Mouse (Mus musculus): ENCODE measurements around the gene Slk.
"Not testable (repeated sequence)": the region's sequence is repeated elsewhere in the genome, so short reads cannot be mapped to it uniquely, and the experiment has no call there.

Gene Slk

DNA sequence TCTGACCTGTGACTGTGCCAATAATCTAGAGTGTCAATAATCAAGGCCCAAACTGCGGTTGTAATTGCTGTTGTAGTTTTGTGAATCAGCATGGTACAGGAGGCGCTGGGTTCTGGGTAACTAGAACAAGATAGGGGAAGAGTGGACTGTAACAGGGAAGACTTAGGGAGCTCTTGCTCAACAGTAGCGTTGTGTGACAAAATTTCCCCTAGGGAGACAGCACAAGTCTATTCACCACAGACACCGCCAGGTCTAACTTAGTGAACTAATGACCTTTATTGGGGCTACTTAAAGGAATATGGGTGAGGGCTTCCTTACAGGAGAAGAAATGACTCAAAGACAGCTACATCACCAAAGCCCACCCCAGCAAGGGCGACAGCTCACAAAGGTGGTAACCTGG is 9.4 kb upstream of the Slk start:
- no peak for DNase-seq (ENCODE audit: low read depth)

DNA sequence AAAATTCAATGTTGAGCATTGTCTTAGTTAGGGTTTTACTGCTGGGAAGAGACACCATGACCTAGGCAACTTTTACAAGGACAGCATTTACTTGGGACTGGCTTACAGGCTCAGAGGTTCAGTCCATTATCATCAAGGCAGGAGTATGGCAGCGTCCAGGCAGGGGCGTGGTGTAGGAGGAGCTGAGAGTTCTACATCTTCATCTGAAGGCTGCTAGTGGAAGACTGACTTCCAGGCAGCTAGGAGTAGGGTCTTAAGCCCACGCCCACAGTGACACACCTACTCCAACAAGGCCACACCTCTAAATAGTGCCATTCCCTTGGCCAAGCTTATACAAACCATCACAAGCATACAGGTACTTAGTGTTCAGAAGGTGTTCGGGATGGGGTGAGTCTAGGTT is 7.5 kb upstream of the Slk start:
- DNase-seq (ENCODE audit: low read depth), result not testable (repeated sequence)

DNA sequence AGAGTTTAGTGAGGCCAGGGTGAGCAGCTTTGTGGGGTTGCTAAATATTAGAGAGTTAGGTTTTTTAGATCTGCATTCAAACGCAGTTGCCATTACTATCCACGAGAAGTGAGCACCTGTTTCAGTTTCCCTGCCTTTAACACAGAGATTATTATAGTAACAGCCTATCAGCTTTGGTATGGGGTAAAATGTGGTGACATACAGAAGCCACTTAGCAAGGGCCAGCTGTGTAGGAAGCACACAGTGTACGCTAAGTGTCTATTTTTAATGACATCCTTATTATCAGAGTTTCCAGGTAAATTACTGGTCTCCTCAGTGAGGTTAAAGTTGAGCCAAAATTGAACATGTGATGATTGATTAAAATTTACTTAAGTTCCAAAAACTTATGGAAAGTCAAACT is 5.8 kb upstream of the Slk start:
- no peak for DNase-seq (ENCODE audit: low read depth)

DNA sequence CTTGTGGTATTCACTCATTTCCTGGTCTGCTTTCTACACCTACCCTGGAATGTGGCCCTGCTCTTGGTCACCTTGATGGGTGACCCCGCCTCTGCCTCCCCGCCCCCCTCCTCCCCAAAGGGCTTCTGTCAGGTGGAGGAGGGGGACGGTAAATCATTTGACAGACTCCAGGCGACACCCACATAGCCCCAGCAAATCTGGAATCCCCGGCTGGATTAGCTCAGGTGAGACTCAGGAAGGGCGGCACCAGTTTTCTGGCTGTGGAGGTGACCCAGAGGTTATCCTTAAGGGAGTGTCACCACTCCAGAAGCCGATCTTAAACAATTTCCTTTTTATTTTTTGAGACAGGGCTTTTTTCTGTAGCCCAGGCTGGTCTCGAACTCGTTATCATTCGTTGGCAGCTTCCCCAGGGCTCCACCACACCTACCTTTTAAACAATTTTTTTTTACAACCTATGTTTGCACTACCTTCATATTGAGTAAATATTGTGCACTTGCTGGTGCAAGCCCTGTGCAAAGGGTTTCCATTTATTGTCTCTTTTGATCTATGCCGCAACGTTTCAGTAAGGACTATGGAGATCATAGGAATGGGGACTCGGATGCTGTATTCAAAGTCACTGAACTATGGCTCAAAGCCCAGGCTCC is 775 bp upstream of the Slk start:
- DNase-seq (ENCODE audit: low read depth), result no peak

DNA sequence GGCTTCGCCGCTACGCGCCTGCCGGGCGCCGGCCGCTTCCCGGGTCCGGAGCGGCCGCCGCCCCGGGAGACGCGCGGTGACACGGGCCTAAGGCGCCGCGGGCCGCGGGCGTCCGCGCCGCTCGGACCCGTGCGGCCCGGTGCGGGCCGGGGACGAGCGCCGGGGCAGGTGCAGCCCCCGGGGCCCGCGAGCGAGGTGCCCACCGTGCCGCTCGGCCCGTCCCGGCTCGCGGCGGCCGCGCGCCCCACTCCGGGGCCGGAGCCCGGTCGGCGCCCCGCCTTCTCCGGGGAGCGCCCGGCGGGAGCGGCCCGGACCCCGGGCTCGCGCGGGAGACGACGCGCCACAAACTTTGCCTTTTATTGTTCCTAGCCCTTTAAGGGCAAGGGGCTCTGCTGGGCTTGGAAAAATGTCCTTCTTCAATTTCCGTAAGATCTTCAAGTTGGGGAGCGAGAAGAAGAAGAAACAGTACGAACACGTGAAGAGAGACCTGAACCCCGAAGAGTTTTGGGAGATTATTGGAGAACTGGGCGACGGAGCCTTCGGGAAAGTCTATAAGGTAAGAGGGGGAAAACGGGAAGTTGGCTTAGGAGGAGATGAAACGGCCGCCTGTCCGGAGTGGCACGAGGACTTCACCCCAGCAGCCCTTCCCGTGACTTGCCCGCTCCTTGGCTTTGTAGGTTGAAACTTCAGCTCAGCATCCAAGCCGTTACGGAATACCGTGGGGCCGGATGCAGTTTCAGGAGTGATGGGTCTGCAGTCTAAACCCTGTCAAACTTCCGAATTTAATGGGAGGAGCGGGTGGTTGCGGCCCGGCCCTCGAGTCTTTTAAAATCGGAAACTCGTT is 532 bp downstream of the Slk start:
- DNase-seq (ENCODE audit: low read depth), result no peak

DNA sequence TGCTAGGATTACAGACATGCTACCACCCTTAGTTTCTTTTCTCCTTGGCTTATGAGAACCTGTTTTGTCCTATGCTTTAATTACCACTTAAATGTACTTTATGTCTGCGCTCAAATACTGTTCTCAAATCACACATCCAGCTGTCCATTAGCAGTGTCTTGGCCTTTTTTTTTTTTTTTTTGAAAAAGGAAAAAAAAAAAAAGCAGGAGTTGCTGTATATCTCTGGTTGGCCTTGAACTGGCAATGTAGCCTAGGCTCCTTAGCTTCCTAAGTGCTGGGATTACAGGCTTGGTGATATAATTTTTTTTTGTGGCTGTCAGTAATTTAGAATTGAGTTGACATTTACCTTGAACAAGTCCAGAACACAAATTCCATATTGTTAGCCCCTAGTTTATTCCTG is 6.3 kb downstream of the Slk start:
- no peak for DNase-seq (ENCODE audit: low read depth)

DNA sequence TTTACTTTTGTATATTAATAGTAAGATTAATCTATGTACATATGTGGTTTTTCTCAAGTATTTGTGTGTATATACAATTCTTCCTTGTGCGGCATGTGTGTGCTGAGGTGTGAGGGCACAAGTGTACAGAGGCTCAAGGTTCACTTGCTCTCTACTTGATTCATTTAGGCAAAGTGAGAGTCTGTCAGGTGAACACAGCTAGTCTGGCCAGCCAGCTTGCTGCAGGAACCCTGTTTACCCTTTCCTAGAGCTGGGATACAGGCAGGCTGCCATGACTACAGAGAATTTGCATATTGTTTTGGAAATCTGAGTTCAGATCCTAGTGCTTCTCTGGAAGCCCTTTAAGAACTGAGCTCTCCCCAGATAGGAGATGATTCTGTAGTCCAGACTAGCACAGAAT is 7.5 kb downstream of the Slk start:
- DNase-seq (ENCODE audit: low read depth), result no peak

DNA sequence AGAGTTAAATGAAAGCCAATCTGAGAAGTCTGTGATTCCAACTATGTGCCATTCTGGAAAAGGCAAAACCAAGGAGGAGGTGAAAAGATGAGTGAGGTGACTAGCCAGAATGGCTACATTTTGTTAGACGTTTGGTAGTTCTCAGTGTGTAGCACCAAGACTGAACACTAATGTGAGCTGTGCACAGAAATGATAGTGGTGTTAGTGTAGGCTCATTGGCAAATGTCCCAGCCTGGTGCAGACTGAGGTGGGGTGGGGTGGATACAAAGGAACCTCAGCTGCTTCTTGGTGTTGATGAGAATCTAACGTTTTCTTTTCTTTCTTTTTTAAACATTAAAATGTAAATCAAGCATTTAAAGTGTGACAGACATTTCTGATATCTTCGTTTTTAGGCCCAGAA is 29.0 kb downstream of the Slk start:
- no peak for DNase-seq (ENCODE audit: low read depth)

DNA sequence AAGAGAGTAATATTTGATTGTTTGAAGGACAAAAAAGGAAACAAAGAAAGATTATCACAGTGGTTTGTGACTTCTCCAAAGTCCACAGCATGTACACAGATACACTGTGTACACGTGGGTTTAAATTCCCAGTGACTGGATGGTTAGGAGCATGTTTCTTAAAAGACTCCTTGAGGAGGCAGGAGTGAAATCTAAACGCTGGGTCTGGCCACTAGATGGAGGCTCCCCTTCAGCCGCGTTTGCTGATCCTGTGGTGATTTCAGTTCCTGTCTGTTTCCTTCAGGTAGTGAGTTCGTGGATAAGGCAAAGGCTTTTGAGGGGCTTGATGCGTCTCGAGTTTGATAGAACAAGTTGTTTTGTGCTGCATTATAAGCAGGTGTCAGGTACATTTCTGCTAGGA is 34.0 kb downstream of the Slk start:
- DNase-seq (ENCODE audit: low read depth), result no peak

DNA sequence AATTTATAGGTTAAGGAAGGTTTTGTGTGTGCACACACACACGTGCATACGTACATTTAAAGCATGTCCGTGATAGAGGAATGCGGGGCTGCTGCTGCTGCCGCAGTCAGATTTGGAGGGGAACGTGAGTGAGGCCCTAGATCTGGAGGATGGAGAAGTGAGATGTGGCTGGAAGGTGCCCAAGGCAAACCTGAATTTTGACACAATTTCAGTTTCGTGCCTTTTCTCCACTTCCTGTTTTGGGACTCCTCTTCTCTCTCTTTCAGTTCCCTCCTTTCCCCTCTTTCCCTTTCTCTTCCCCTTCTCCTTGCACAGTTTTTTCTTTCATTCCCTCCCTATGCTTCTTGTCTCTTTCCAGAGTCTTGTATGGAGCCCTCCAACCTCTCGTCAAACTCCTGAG is 42.0 kb downstream of the Slk start:
- no peak for DNase-seq (ENCODE audit: low read depth)

DNA sequence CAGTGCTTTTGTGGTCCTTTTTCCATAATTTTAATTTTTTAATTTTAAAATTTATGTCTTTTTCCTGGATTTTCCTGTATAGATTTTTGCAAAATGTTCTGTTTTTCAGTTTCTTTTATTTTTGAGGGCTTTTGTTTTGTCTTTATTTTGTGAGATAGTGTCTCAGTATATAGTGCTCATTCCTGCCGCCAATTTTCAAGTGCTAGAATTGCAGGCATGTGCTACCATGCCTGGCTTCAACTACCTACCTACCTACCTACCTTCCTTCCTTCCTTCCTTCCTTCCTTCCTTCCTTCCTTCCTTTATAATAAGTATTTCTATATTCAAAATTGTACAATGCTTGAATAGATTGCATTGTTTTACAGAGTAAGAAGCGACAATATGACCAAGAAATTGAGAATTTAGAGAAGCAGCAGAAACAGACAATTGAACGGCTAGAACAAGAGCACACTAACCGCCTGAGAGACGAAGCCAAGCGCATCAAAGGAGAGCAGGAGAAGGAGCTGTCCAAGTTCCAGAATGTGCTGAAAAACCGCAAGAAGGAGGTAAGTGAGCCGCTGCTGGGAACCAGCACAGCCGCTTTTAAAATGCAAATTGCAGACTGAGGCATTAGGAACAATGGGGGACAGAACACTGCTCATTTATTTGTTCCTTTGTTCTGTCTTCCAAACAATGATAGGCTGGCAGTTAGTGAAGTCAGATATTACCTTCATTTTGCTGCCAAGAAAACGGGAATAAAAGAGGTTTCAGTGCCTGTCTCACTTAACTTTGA is 45.6 kb downstream of the Slk start:
- DNase-seq (ENCODE audit: low read depth), result no peak

DNA sequence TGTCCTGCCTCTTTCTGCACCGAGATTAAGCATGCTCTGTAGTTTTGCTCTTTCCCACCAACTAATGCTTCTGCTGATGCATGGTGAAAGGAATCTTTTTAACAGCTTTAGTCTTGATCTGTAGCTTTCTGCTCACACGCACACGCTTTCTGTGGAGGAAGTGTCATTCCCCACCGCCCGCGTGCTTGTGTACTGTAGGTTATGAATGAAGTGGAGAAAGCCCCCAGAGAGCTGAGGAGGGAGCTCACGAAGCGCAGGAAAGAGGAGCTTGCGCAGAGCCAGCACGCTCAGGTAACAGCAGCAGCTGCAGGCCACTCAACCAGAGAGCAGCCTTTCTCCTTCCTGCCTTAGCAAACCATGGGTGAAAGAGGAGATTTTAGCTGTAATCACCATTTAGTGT is 48.0 kb downstream of the Slk start:
- DNase-seq (ENCODE audit: low read depth), result no peak

DNA sequence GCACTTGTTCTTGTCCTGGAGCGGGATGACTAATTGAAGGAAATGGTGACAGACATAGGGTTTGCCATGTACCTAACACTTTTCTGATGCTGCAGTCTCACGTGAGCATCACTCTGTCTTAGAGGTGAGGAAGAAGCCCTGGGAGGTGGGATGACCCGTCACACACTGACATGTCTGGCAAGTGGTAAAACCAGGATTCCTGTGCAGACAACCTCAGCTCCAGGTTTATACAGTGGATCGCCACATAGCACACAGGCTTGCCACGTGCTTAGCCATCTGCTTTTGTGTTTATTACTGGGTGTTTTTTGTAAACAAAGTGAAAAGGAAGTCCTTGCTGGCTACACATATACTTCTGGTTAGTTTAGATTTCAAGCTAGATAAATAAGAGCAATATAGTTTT is 49.6 kb downstream of the Slk start:
- DNase-seq (ENCODE audit: low read depth), result no peak

DNA sequence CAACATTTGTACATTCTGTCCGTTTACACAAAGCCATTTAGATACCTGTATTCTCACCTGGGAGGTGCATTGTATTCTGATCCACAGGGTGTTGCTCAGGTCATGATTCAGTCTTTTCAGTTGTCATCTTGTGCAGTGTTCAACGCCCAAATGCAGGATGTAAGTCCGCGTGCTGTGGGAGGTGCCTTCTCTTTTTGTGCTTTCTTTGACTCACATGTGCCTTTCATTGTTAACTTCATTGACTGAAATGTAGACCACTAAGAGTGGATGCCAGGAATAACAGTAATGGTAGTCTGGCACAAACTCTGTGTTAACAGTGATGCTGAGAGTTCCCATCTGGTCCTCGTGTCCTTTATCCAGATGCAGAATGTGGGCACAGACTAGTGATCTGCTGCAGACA is 50.9 kb downstream of the Slk start:
- no peak for DNase-seq (ENCODE audit: low read depth)

DNA sequence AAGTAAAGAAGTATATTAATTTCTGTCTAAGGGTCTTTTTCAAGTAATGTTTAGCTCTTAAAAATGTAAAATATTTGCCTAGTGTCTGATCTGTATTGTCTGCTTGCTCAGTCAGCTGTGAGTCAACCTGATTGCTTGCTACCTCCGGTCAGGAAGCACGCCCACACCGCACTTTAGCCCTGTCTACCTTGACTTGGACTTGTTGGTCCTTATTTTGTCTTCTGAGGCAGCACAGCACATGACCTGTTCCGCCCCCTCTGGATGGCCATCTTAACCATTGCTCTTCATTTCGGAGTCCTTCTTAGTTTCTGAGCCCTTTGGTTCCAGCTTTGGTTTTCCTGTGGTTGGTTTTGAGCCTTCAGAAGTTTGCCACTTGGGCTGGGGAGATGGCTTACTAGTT is 52.3 kb downstream of the Slk start:
- no peak for DNase-seq (ENCODE audit: low read depth)

DNA sequence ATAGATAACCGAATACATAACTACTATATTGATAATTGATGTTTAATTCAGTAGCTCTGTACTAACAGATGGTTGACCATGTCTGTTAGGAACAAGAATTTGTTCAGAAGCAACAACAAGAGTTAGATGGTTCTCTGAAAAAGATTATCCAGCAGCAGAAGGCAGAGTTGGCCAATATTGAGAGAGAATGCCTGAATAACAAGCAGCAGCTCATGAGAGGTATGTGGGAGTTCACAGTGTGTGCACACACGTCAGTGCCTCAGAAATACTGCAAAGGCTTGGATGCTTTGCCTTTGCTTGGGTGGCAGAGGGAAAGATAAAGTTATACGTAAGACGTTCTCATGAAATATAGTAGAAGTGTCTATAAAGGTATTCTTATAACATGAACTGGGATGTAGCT is 55.9 kb downstream of the Slk start:
- no peak for DNase-seq (ENCODE audit: low read depth)

DNA sequence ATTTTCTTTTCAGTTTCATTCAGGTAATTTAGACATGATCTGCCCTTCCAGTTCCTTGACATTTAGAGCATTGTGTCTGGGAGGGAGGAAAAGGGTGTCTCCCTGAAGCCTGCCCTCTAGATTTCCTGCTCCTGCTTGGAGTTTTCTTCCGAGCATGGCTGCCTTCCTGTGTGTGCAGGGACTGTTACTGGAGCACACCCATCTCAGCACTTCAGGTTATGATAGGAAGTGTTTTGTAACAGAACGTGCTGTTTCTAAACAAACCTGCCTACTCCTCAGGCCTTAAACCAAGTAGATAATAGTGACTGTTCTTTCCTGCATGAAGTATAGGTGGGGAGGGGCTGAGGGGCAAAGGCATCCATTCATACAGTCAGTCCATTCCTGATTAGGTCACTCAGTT is 64.4 kb downstream of the Slk start:
- no peak for DNase-seq (ENCODE audit: low read depth)

DNA sequence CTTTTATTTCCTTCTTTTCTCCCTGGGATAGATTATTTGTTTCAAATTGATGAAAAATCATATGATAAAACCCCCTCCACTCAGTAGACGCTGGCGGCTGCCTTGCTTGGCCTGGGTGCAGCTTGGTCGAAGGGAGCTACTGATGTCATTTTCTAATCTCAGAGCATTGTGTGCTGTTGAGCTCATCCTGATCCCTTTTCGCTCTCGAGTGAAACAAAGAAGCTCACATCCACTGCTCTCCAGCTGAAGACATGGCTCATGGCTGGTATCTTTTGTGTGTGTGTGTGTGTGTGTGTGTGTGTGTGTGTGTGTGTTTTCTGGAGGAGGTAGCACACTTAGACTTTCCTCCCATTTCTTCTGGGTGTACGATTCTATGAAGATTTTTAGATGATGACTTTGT is 66.1 kb downstream of the Slk start:
- no peak for DNase-seq (ENCODE audit: low read depth)

DNA sequence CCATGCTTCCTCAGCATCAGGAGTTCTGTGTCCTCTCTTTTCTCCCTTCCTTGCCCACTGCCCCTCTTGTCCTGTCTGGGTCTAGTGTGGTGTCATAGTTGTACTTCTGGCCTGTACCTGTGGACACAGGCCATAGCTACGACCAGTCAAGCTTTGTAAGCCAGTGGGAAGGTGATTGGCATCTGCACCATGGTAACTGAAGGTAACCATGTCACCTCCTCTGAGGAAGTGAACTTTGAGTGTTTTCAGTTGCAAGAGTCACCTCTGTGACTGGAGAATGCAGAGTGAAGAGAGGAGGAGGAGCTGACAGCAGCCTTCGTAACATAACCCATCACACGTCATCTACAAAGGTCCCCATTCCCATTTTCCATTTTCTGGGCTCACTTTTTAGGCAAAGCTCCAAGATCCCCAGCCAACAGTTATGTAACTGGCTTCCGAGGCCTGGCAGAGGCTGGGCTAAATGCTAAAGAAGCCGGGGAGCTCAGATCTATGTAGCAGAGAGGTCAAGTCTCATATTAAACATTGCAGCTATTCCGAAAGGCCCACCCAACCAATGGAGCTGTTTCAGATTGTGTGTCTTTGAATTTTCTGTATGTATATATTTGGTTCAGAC is 67.1 kb downstream of the Slk start:
- DNase-seq (ENCODE audit: low read depth), result no peak

DNA sequence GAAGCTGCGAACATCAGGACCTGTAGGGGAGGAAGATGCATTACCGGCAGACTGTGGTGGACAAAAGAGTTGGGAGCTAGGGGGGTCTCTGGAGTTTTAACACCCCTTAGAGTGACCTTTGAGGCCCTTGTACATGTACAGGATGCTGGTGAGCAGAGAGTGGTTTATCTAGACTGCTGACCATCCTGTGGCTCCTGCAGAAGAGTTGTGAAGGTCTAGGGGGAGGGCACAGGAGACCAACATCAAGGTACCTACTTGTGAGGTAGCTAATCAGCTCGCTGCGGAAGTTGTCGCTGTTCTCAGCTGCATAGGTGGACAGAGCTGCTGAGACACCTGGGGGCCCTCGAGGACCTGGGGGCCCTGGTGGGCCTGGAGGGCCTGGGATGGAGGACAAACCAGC is 69.6 kb downstream of the Slk start:
- DNase-seq (ENCODE audit: low read depth), result no peak

DNA sequence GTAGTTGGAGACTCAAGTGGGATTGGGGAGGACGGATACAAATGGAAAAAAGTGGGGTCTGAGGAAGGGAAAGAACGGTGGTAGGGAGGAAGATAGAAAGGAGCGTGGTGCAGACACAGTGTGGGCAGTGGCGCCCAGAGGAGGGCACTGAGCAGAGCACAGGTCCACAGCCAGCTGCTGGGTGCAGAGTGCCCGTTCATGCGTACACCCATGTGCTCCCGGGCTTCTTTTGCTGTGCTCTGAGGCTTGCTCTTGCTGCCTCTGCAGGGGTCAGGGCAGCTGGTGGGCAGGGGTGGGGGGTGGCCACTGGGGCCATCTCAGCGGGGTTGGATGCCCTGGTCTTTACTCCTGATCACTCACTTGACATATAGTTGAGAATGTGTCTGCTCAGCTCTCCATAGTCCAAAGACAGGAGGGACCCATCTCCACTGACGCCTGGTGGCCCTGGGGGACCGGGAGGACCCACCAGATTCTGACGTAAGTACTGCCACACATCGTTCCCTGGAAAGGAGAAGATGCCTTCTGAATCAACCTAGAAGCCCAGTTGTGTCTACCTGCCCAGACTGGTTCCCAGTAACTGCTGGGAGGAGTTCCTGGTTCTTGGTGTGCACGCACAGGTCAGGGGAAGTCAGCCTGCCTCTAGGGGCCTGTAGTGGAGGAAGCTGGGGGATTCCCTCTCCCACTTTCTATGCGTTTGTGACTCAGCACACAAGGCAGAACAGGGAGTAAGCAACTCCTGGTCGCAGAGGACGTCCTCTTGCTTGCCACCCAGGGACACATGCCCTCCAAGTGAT is 71.1 kb downstream of the Slk start:
- DNase-seq (ENCODE audit: low read depth), result no peak

DNA sequence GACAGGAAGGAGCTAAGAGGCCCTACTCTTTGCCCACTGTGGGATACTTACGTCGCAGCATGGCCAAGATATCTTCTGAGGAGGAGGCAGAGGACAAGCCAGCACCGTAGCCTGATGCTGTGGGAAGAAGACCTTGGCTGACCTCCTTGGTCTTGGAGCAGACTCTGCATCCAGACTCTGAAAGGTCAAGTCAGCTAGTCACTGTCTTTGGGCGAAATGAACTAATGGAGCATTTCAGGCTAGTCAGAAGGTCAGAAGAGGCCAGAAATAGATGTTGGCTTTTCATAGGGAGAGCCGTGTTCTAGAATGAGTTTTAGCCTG is 71.6 kb downstream of the Slk start:
- DNase-seq (ENCODE audit: low read depth), result no peak
